Mouse (Mus musculus): ENCODE measurements around the gene Fndc8. TPM values are rescaled to one million over a fixed set of nuclear protein-coding genes. Genes with fewer than 3 reads are reported as not detected.

Gene Fndc8
- polyA plus RNA-seq, 1 experiment from 2014 or later = 0.55 TPM

DNA sequence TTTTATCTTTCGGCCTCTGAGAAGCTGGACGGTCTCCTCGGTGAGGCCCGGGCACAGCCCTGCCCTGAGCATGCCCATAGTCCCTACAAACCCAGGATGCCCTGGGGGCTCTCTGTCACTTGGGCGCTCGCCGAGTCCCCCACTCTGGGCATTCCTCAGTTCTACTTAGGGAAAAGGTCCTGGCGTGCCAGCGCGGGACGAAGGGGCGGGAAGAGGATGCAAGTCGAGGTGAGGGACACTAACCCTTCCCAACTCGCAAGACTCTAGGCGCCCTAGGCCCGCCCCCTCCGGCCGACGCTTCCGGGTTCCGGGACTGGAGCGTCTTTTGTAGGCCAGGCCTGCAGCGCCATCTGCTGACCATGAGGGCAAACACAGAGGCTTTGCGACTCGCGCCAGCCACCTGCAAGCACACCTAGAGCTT lies 1.6 kb upstream of the Fndc8 start, which contains the start of gene Rad51d:
Rad51d (minus strand) TSS at position 273 of the 421 bp plus-strand sequence.
- H3K27ac ChIP-seq = peak within 1 kb of the TSS; percentile 82
- peak; percentile 96 for DNase-seq (ENCODE audit: low spot score)
- TF ChIP-seq CTCF (IDR thresholded peaks at IDR 0.05; ENCODE audit: low read depth) = peak; percentile 91
- H3K4me3 ChIP-seq (replicated peaks; ENCODE audit: low read depth, low read length) = peak within 1 kb of the TSS; percentile 63
- no peaks in the 10 kb centered on the region for H3K36me3 ChIP-seq (ENCODE audit: insufficient read depth, low read length)
- peak; percentile 88 for ATAC-seq (replicated peaks; ENCODE audit: low FRiP score, low read depth)
- H3K9ac ChIP-seq (ENCODE audit: low read depth, low read length) = peak within 1 kb of the TSS; percentile 72
- H3K4me1 ChIP-seq (replicated peaks; ENCODE audit: insufficient read depth, low read length) = 0 out of 2 replicates have a peak, but pooled peaks cover 6% of the 10 kb centered on the region
- peak within 1 kb of the TSS; percentile 88 for H3K4me2 ChIP-seq (ENCODE audit: low read length)
- H3K9me3 ChIP-seq (replicated peaks; ENCODE audit: low read length) = no peaks in the 10 kb centered on the region
- no peaks in the 10 kb centered on the region for H3K27me3 ChIP-seq (ENCODE audit: insufficient read depth, low read length)
- WGBS = under 1% methylated on average over 25 of the region's 26 CpGs

DNA sequence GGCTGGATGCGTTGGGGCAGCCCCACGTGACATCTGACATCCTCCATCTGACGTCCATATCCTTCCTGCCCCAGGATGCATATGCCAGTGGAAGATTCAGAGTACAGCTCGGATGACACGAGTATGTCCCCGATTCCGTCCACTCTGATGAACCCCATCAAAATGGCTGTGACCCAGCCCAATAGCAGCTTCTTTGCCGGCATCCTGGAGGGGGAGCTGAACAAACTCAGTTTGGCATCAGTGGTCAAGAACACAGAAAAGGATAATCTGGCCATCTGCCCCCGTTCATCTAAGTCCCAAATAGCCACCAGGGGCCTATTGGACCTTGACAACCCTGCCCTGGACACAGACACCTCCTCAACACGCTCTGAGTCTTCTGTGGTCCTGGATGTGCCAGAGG lies 5.6 kb downstream of the Fndc8 start:
- WGBS = 63% methylated on average over 10 of the region's 10 CpGs
- Histone ChIP-seq H3K4me1 (replicated peaks; ENCODE audit: insufficient read depth, low read length) (no peaks in the 10 kb centered on the region), H3K27ac (no peak overlapping the region), H3K4me3 (replicated peaks; ENCODE audit: low read depth, low read length) (no peak overlapping the region), H3K9me3 (replicated peaks; ENCODE audit: low read length) (no peaks in the 10 kb centered on the region), H3K4me2 (ENCODE audit: low read length) (no peak overlapping the region), H3K27me3 (ENCODE audit: insufficient read depth, low read length) (no peaks in the 10 kb centered on the region), H3K9ac (ENCODE audit: low read depth, low read length) (no peak overlapping the region), H3K36me3 (ENCODE audit: insufficient read depth, low read length) (peaks cover 22% of the 10 kb centered on the region; the same call in 1 of the 2 replicates)
- TF ChIP-seq CTCF (IDR thresholded peaks at IDR 0.05; ENCODE audit: low read depth) = no peak; the same call in 1 of the 2 replicates
- ATAC-seq (replicated peaks; ENCODE audit: low FRiP score, low read depth) = no peak
- peak; percentile 18 for DNase-seq (ENCODE audit: low spot score)

DNA sequence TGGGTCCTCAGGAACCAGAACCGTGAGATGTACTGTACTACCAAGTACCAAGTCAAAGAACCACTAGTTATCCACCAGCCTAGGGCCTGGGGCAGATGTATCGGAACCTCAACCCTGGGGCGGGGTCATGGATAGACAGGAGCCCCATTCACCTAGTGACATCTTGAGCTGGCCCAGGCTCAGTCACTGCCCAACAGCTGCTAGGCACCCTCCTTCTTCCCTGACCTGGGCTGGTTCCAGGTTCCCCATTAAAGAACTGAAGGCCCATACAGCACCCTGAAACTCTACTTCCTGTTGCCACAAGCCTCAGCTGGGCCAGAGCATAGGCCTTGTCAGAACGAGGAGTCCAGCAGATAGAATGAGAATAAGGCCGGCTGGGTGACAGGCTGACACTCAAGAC lies 7.8 kb downstream of the Fndc8 start:
- DNase-seq (ENCODE audit: low spot score) (no peak), ATAC-seq (replicated peaks; ENCODE audit: low FRiP score, low read depth) (no peak)
- TF ChIP-seq CTCF (IDR thresholded peaks at IDR 0.05; ENCODE audit: low read depth) = no peak
- H3K27me3 ChIP-seq (ENCODE audit: insufficient read depth, low read length) = no peaks in the 10 kb centered on the region
- no peak overlapping the region for H3K9ac ChIP-seq (ENCODE audit: low read depth, low read length)
- H3K27ac ChIP-seq = no peak overlapping the region
- no peaks in the 10 kb centered on the region for H3K4me1 ChIP-seq (replicated peaks; ENCODE audit: insufficient read depth, low read length)
- H3K4me3 ChIP-seq (replicated peaks; ENCODE audit: low read depth, low read length) = no peak overlapping the region
- H3K4me2 ChIP-seq (ENCODE audit: low read length) = no peak overlapping the region
- no peaks in the 10 kb centered on the region for H3K9me3 ChIP-seq (replicated peaks; ENCODE audit: low read length)
- peaks cover 42% of the 10 kb centered on the region for H3K36me3 ChIP-seq (ENCODE audit: insufficient read depth, low read length)
- 93% methylated on average over 5 of the region's 5 CpGs for WGBS

DNA sequence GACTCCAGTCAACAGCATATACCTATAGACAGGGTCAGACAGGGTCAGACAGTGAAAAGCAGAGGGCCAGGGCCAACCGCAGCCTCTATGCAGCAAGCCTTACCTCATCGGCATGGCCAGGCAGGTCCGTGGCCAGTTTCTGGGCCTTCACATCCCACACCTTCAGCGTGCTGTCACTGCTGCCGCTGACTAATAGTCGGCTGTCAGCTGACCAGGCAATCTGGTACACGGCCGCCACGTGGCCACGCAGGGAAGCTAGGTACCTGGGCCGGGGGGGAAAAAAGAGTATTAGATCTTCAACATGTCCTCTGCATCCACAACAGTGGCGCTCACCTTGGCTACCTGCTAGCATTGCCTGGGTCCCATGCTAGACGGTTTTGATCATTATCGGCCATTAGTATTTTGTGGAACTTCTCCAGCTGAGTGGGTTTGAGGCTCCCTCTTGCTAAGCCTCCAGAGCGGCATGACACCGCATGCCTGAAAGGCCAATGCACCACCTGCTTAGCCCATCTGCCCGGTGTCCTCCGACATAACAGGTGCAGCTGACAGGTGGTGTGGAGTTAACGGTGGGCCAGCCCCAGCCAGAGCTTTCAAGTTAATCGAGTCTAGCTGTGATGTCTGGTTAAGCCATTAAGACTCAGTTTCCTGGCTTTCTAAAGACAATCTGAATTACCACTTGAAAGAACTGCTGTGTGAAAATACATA lies 9.8 kb downstream of the Fndc8 start:
- no peak for DNase-seq (ENCODE audit: low spot score)
- no peak for ATAC-seq (replicated peaks; ENCODE audit: low FRiP score, low read depth)
- no peak for TF ChIP-seq CTCF (IDR thresholded peaks at IDR 0.05; ENCODE audit: low read depth)
- Histone ChIP-seq H3K4me3 (replicated peaks; ENCODE audit: low read depth, low read length) (no peak overlapping the region), H3K9me3 (replicated peaks; ENCODE audit: low read length) (no peaks in the 10 kb centered on the region), H3K4me1 (replicated peaks; ENCODE audit: insufficient read depth, low read length) (no peaks in the 10 kb centered on the region), H3K9ac (ENCODE audit: low read depth, low read length) (no peak overlapping the region), H3K27ac (no peak overlapping the region), H3K36me3 (ENCODE audit: insufficient read depth, low read length) (peaks cover 48% of the 10 kb centered on the region), H3K27me3 (ENCODE audit: insufficient read depth, low read length) (no peaks in the 10 kb centered on the region), H3K4me2 (ENCODE audit: low read length) (no peak overlapping the region)
- 93% methylated on average over 20 of the region's 20 CpGs for WGBS

DNA sequence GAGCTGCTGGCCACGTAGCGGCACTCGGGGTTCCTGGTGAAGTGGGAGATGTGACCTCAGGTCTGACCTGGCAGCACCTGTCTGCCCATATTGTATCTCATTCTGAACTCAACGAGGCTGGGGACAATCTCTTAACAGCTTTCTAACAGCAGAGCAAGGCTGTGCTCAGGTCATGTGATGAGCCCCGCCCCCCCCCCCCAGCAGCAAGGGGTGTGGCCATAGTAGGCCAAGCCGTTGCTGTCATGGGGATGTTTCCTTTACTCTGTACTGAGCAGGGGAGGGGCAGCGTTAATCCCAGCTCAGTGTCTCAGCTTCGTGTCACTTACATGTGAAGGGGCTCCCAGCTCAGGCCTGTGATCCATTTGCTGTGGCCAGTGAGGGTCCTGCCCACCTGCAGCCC lies 13.0 kb downstream of the Fndc8 start:
- Histone ChIP-seq H3K4me3 (replicated peaks; ENCODE audit: low read depth, low read length) (no peak overlapping the region), H3K9me3 (replicated peaks; ENCODE audit: low read length) (no peaks in the 10 kb centered on the region), H3K27ac (no peak overlapping the region), H3K36me3 (ENCODE audit: insufficient read depth, low read length) (peaks cover 48% of the 10 kb centered on the region), H3K4me2 (ENCODE audit: low read length) (no peak overlapping the region), H3K4me1 (replicated peaks; ENCODE audit: insufficient read depth, low read length) (peaks cover 8% of the 10 kb centered on the region), H3K9ac (ENCODE audit: low read depth, low read length) (no peak overlapping the region), H3K27me3 (ENCODE audit: insufficient read depth, low read length) (no peaks in the 10 kb centered on the region)
- no peak for DNase-seq (ENCODE audit: low spot score)
- no peak for ATAC-seq (replicated peaks; ENCODE audit: low FRiP score, low read depth)
- no peak for TF ChIP-seq CTCF (IDR thresholded peaks at IDR 0.05; ENCODE audit: low read depth)
- WGBS = 62% methylated on average over 8 of the region's 8 CpGs

DNA sequence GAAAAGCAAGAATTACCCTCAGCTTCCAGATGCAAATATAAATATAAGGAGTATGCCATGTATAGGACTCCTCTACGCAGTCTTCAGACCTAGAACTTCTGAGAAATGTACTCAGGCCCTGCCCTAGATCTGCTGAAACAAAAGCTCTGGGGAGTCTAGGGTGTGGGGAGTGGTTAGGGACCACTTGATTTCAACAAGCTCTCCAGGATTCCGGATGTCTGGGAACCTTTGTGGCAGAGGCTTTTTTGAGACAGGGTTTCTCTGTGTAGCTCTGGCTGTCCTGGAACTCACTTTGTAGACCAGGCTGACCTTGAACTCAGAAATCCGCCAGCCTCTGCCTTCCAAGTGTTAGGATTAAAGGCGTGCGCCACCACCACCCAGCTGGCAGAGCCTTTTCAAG lies 13.9 kb downstream of the Fndc8 start:
- Histone ChIP-seq H3K9ac (ENCODE audit: low read depth, low read length) (no peak overlapping the region), H3K4me3 (replicated peaks; ENCODE audit: low read depth, low read length) (no peak overlapping the region), H3K4me2 (ENCODE audit: low read length) (no peak overlapping the region), H3K27ac (no peak overlapping the region), H3K27me3 (ENCODE audit: insufficient read depth, low read length) (no peaks in the 10 kb centered on the region), H3K36me3 (ENCODE audit: insufficient read depth, low read length) (peaks cover 40% of the 10 kb centered on the region), H3K4me1 (replicated peaks; ENCODE audit: insufficient read depth, low read length) (peaks cover 8% of the 10 kb centered on the region), H3K9me3 (replicated peaks; ENCODE audit: low read length) (no peaks in the 10 kb centered on the region)
- DNase-seq (ENCODE audit: low spot score) (no peak), ATAC-seq (replicated peaks; ENCODE audit: low FRiP score, low read depth) (no peak)
- no peak for TF ChIP-seq CTCF (IDR thresholded peaks at IDR 0.05; ENCODE audit: low read depth)
- WGBS = 98% methylated on average over 5 of the region's 5 CpGs
